1 mouse cellular context compared by ENCODE assay signal in genomic region chr11:51702831-51703230, GRCm38 (mm10).
TF ChIP-seq lines count a peak whose summit lies in the region.

No protein-coding gene starts in this region.

TF ChIP-seq in myocyte, 11 proteins besides CTCF, POLR2A, EP300 and RAD21 (continued from another document):
- no peak for TF ChIP-seq TCF3 (IDR thresholded peaks at IDR 0.05; ENCODE audit: insufficient read length, low read depth)
- TF ChIP-seq CEBPB (IDR thresholded peaks at IDR 0.05; ENCODE audit: insufficient read depth, poor library complexity, severe bottlenecking): no peak
- TF ChIP-seq USF1 (IDR thresholded peaks at IDR 0.05; ENCODE audit: low read depth): no peak
- no peak for TF ChIP-seq POLR2AphosphoS2 (IDR thresholded peaks at IDR 0.05; ENCODE audit: insufficient read length, low read depth)
- no peak for TF ChIP-seq MYOD1 (IDR thresholded peaks at IDR 0.05; ENCODE audit: control insufficient read depth in 1 of 3, insufficient read length in 2 of 3, low read depth in 2 of 3)
TF ChIP-seq in myocyte: peak in this region for 0.
